Mouse (Mus musculus): Measurements from ENCODE around the gene Lmna. TPM values are rescaled to one million over a fixed set of nuclear protein-coding genes. Genes with fewer than 3 reads are reported as not detected.

Lmna gene
- total RNA-seq, 4 experiments from 2014 or later: 59.0 to 76.0 (median 67.8) TPM

- DNase-seq (ENCODE audit: low spot score in 2 of 2): no peak
Measured at GRCm38 (mm10) chr3:88473571-88473970, 36.2 kb downstream of the Lmna start.

- no peak for DNase-seq (ENCODE audit: low spot score in 2 of 2)
Measured at GRCm38 (mm10) chr3:88473020-88473419, 36.7 kb downstream of the Lmna start.

GRCm38 (mm10) chr3:88470943-88471479, 38.7 kb downstream of the Lmna start:
- no peak for DNase-seq (ENCODE audit: low spot score in 2 of 2)

- no peak for DNase-seq (ENCODE audit: low spot score in 2 of 2)
Measured at GRCm38 (mm10) chr3:88469466-88469865, 40.3 kb downstream of the Lmna start.

- DNase-seq (ENCODE audit: low spot score in 2 of 2): peak; percentile 68 to 77
Measured at GRCm38 (mm10) chr3:88467116-88467824, 42.5 kb downstream of the Lmna start.

- no peak for DNase-seq (ENCODE audit: low spot score in 2 of 2)
Measured at GRCm38 (mm10) chr3:88465127-88465526, 44.6 kb downstream of the Lmna start.

GRCm38 (mm10) chr3:88464425-88464824, 45.3 kb downstream of the Lmna start:
- DNase-seq (ENCODE audit: low spot score in 2 of 2): no peak

- DNase-seq (ENCODE audit: low spot score in 2 of 2): no peak
Measured at GRCm38 (mm10) chr3:88460983-88461696, 48.6 kb downstream of the Lmna start, which contains the start of gene Sema4a. Sema4a (minus strand) TSS chr3:88461182.

- no peak for DNase-seq (ENCODE audit: low spot score in 2 of 2)
Measured at GRCm38 (mm10) chr3:88460029-88460428, 49.7 kb downstream of the Lmna start.

GRCm38 (mm10) chr3:88458778-88459219, 51.0 kb downstream of the Lmna start:
- DNase-seq (ENCODE audit: low spot score in 2 of 2): no peak

GRCm38 (mm10) chr3:88456746-88457532, 52.8 kb downstream of the Lmna start:
- DNase-seq (ENCODE audit: low spot score in 2 of 2): no peak

- DNase-seq (ENCODE audit: low spot score in 2 of 2): no peak
Measured at GRCm38 (mm10) chr3:88456313-88456712, 53.4 kb downstream of the Lmna start.

GRCm38 (mm10) chr3:88455588-88456264, 54.0 kb downstream of the Lmna start:
- no peak for DNase-seq (ENCODE audit: low spot score in 2 of 2)

GRCm38 (mm10) chr3:88454762-88455587, 54.8 kb downstream of the Lmna start:
- no peak for DNase-seq (ENCODE audit: low spot score in 2 of 2)

GRCm38 (mm10) chr3:88453986-88454385, 55.8 kb downstream of the Lmna start:
- DNase-seq (ENCODE audit: low spot score in 2 of 2): no peak

- DNase-seq (ENCODE audit: low spot score in 2 of 2): no peak
Measured at GRCm38 (mm10) chr3:88453369-88453768, 56.4 kb downstream of the Lmna start.

- no peak for DNase-seq (ENCODE audit: low spot score in 2 of 2)
Measured at GRCm38 (mm10) chr3:88452716-88453115, 57.0 kb downstream of the Lmna start.

GRCm38 (mm10) chr3:88452246-88452645, 57.5 kb downstream of the Lmna start:
- DNase-seq (ENCODE audit: low spot score in 2 of 2): no peak

- no peak for DNase-seq (ENCODE audit: low spot score in 2 of 2)
Measured at GRCm38 (mm10) chr3:88450379-88451131, 59.2 kb downstream of the Lmna start.

All from gastrocnemius, adult 8-10 months (tissue).